Mouse (Mus musculus) E14TG2a.4 (cell line): ENCODE measurements around the gene Corin.

Experiments
- H3K27me3 ChIP-seq: 2 replicates; pipeline ENCODE4 v1.6.1; 2014; ENCODE audit warnings: low read length, control low read depth; ENCODE audit not compliant: insufficient read depth
- H3K36me3 ChIP-seq: 2 replicates; pipeline ENCODE4 v1.6.1; 2014; ENCODE audit warnings: low read length, control low read depth; ENCODE audit not compliant: insufficient read depth
- H3K4me1 ChIP-seq: replicated peaks from 2 replicates; pipeline ENCODE4 v1.6.1; 2014; ENCODE audit warnings: low read depth, low read length, control low read depth
- H3K4me3 ChIP-seq: replicated peaks from 2 replicates; pipeline ENCODE4 v1.5.1; 2014; ENCODE audit warnings: mild to moderate bottlenecking, low read length
- H3K9me3 ChIP-seq: 2 replicates; pipeline ENCODE4 v1.6.1; 2014; ENCODE audit warnings: low read length, control low read depth
- CTCF ChIP-seq: conservative IDR thresholded peaks from 2 replicates; pipeline ENCODE4 v1.5.1; 2014; ENCODE audit warnings: low read length
- NANOG ChIP-seq: IDR thresholded peaks from 2 replicates; pipeline ENCODE4 v1.6.1; 2014; ENCODE audit warnings: borderline replicate concordance, low read length, mixed read lengths
- POU5F1 ChIP-seq: IDR thresholded peaks from 2 replicates; pipeline ENCODE4 v1.6.1; 2014; ENCODE audit warnings: low read length, borderline replicate concordance

The Corin gene

GRCm38 (mm10) chr5:72493906-72494305 is 10.4 kb downstream of the Corin start:
- no peaks in the 10 kb centered on the region for H3K9me3 ChIP-seq
- no peak overlapping the region for H3K4me3 ChIP-seq
- peaks cover 21% of the 10 kb centered on the region for H3K27me3 ChIP-seq
- no peaks in the 10 kb centered on the region for H3K36me3 ChIP-seq
- TF ChIP-seq NANOG (no peak), CTCF (no peak), POU5F1 (no peak)
- H3K4me1 ChIP-seq = no peaks in the 10 kb centered on the region

GRCm38 (mm10) chr5:72491232-72491631 is 13.0 kb downstream of the Corin start:
- Histone ChIP-seq H3K4me1 (no peaks in the 10 kb centered on the region), H3K9me3 (no peaks in the 10 kb centered on the region), H3K27me3 (no peaks in the 10 kb centered on the region), H3K36me3 (no peaks in the 10 kb centered on the region), H3K4me3 (no peak overlapping the region)
- no peak for TF ChIP-seq POU5F1
- TF ChIP-seq CTCF = no peak
- TF ChIP-seq NANOG = no peak

GRCm38 (mm10) chr5:72480456-72480855 is 23.8 kb downstream of the Corin start:
- Histone ChIP-seq H3K4me1 (no peaks in the 10 kb centered on the region), H3K36me3 (no peaks in the 10 kb centered on the region), H3K4me3 (no peak overlapping the region), H3K9me3 (no peaks in the 10 kb centered on the region), H3K27me3 (no peaks in the 10 kb centered on the region)
- TF ChIP-seq POU5F1 (no peak), NANOG (no peak), CTCF (no peak)

GRCm38 (mm10) chr5:72472317-72473009 is 31.8 kb downstream of the Corin start:
- Histone ChIP-seq H3K4me3 (no peak overlapping the region), H3K9me3 (no peaks in the 10 kb centered on the region)
- TF ChIP-seq CTCF = no peak
- TF ChIP-seq POU5F1 = no peak
- TF ChIP-seq NANOG = no peak

GRCm38 (mm10) chr5:72471746-72472145 is 32.5 kb downstream of the Corin start:
- Histone ChIP-seq H3K36me3 (no peaks in the 10 kb centered on the region), H3K9me3 (no peaks in the 10 kb centered on the region), H3K27me3 (0 out of 2 replicates have a peak, but pooled peaks cover 2% of the 10 kb centered on the region), H3K4me3 (no peak overlapping the region), H3K4me1 (no peaks in the 10 kb centered on the region)
- TF ChIP-seq POU5F1 (no peak), CTCF (no peak), NANOG (no peak)

More at GRCm38 (mm10) chr5:72472317-72473009, 31.8 kb downstream of the Corin start:
- H3K27me3 ChIP-seq = 0 out of 2 replicates have a peak, but pooled peaks cover 2% of the 10 kb centered on the region
- no peaks in the 10 kb centered on the region for H3K4me1 ChIP-seq
- H3K36me3 ChIP-seq = no peaks in the 10 kb centered on the region

GRCm38 (mm10) chr5:72464932-72465331 is 39.3 kb downstream of the Corin start:
- TF ChIP-seq NANOG (peak; percentile 95), POU5F1 (peak; percentile 64; the same call in 1 of the 2 replicates), CTCF (no peak)
- Histone ChIP-seq H3K27me3 (0 out of 2 replicates have a peak, but pooled peaks cover 2% of the 10 kb centered on the region), H3K36me3 (no peaks in the 10 kb centered on the region), H3K9me3 (no peaks in the 10 kb centered on the region), H3K4me3 (no peak overlapping the region), H3K4me1 (peaks cover 15% of the 10 kb centered on the region)

- Histone ChIP-seq H3K4me1 (peaks cover 3% of the 10 kb centered on the region), H3K27me3 (no peaks in the 10 kb centered on the region), H3K9me3 (no peaks in the 10 kb centered on the region), H3K4me3 (no peak overlapping the region), H3K36me3 (no peaks in the 10 kb centered on the region)
- TF ChIP-seq NANOG (no peak), POU5F1 (no peak), CTCF (no peak)
These were observed 44.7 kb downstream of the Corin start for GRCm38 (mm10) chr5:72459374-72460112.

- no peaks in the 10 kb centered on the region for H3K36me3 ChIP-seq
- H3K9me3 ChIP-seq = no peaks in the 10 kb centered on the region
- H3K27me3 ChIP-seq = no peaks in the 10 kb centered on the region
- H3K4me1 ChIP-seq = no peaks in the 10 kb centered on the region
- no peak for TF ChIP-seq POU5F1
- TF ChIP-seq CTCF = no peak
- no peak for TF ChIP-seq NANOG
- H3K4me3 ChIP-seq = no peak overlapping the region
These were observed 50.6 kb downstream of the Corin start for GRCm38 (mm10) chr5:72453690-72454089.

- H3K4me1 ChIP-seq = no peaks in the 10 kb centered on the region
- no peaks in the 10 kb centered on the region for H3K27me3 ChIP-seq
- H3K36me3 ChIP-seq = no peaks in the 10 kb centered on the region
- no peak overlapping the region for H3K4me3 ChIP-seq
- H3K9me3 ChIP-seq = no peaks in the 10 kb centered on the region
- TF ChIP-seq CTCF (no peak), POU5F1 (no peak), NANOG (no peak)
These were observed 51.1 kb downstream of the Corin start for GRCm38 (mm10) chr5:72453176-72453575.
